Mouse (Mus musculus): Measurements from ENCODE around the gene A930017K11Rik. TPM values are rescaled to one million over a fixed set of nuclear protein-coding genes. Genes with fewer than 3 reads are reported as not detected.

A930017K11Rik gene
- polyA plus RNA-seq, 1 experiment: not detected

GRCm38 (mm10) chr17:25959630-25960467 is 7.5 kb upstream of the A930017K11Rik start:
- WGBS: 89% methylated on average over 23 of the region's 23 CpGs
- no peak for DNase-seq (ENCODE audit: low read depth, low spot score)

DNA sequence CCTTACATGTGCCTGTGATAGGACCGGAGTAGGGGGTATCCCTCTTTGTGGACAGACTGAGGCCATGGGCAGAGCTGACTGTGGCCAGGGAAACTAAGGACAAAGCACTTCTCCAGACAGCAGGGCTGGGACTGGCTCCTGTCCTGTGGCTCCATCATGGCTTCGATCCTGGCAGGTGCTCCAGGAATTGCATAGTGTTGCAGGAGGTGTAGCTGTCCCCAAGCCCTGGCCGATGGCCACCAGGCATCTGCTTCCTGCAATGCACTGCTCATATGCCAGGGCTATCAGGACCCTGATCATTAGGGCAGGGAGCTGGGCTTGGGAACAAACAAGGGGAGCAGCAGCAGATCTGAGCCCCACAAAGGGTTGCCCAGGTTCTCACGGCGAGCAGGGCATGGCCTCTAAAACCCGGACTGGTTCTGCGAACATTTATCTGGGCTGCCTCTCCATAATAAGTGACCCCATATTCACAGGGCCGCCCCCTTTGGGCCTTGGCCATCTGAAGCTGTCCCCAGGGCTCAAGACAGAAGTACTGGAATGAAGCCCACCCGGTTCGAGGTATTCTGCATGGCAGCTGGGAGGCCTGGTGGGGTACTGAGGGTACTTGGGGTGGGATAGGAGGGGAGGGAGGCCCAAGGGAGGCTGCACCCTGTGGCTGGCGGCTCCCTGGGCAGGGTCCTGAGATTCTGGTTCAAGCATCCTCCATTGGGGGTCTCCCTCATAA is 6.6 kb upstream of the A930017K11Rik start:
- no peak for DNase-seq (ENCODE audit: low read depth, low spot score)
- whole genome bisulfite sequencing: 94% methylated on average over 11 of the region's 11 CpGs

DNA sequence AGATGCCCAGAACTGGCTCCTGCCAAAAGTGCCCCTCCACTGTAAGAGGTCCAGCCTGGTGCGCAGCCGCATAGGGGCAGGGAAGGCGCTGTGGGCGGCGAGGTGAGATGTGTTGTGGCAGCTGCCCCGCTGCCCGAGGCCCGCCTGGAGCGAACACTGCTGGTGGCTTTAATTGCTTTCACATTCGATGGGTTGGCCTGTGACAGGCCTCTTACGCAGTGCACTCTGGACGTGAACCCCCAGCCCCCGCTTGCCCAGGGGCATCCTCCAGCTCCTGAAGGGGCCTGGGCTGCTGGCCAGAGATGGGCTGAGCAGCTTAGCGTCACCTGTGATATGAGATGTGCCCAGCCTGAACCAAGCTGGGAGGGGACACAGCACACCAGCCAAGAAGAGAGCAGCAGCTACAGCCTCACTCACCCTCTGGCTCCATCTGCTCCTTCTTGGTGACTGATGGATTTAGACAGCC is 5.3 kb upstream of the A930017K11Rik start:
- 85% methylated on average over 14 of the region's 14 CpGs for WGBS
- no peak for DNase-seq (ENCODE audit: low read depth, low spot score)

DNA sequence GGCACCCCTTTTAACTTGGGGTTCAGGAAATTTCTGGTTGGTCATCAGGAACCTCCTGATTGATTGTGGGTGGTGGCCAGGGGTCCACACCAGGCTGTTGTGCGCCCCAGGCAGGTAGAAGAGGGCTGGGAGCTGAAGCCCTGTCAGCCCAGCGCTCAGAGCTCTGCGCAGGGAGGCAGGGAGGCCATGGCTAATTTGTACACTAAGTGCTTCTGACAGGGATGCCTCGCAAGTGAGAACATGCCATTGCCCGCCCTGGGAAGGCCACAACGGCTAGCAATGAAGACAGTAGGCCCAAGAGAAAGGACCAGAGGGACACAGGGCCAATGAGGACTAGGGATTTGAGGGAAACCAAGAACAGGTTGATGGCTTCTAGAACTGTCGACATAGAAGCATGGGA is 4.3 kb upstream of the A930017K11Rik start:
- no peak for DNase-seq (ENCODE audit: low read depth, low spot score)
- 89% methylated on average over 7 of the region's 7 CpGs for WGBS

DNA sequence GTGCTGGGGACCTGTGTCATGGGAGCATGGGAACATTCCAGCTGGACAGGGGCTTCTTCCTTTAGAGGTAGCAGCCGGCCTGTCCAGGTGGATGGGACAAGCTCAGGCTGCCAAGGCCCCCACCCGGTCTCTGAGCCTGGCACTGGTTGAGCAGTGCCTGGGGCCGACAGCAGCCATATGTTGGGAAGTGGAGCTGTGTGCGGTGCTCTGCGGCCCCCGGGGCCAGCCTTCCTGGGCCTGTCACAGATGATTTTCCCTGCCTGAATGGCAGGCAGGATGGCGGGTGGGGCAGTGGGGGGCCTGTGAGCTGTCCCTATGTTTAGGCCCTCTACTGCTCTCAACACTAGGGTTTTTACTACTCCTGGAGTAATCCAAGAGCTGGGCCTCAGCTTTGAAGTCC is 3.8 kb upstream of the A930017K11Rik start:
- 80% methylated on average over 7 of the region's 7 CpGs for WGBS
- DNase-seq (ENCODE audit: low read depth, low spot score): no peak

DNA sequence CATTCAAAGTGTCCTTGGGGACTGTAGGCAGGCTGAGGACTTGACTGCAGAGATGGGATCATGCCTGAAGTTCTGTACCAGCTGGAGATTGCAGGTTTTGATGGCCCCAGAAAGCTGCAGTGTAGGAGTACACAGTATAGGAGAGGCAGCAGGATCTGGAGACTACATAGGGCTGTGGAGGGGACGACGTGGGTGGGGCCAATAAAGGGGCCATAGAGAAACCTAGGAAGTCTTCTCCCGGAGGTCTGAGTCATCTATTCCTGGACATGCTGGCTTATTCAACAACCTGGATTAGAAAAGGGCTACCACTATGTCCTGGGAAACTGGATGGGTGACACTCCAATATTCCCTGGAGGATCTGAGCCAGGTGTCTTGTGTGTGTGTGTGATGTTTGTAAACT is 3.4 kb upstream of the A930017K11Rik start:
- 15% methylated on average over 3 of the region's 3 CpGs for WGBS
- no peak for DNase-seq (ENCODE audit: low read depth, low spot score)

GRCm38 (mm10) chr17:25954671-25955070 is 2.3 kb upstream of the A930017K11Rik start:
- 66% methylated on average over 2 of the region's 2 CpGs for WGBS
- no peak for DNase-seq (ENCODE audit: low read depth, low spot score)

DNA sequence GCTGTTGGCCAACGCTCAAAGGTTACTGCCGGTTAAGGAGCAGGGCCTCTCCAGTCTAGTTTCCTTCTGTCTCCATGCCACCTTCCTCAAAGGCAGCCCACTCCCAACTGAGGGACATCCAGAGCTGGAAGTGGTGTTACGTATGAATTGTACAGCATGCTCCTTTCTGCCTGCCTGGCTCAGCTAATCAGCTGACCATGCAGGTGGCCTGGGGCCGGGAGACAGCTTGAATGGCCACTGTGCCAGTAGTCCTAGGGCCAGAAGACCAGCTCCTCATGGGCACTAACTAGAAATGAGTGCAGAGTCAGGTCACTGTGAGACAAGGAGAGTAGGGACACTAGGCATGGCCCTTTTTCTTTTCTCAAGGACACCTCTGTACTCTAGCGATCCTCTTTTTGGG is 796 bp upstream of the A930017K11Rik start:
- DNase-seq (ENCODE audit: low read depth, low spot score): no peak
- 71% methylated on average over 5 of the region's 5 CpGs for WGBS

DNA sequence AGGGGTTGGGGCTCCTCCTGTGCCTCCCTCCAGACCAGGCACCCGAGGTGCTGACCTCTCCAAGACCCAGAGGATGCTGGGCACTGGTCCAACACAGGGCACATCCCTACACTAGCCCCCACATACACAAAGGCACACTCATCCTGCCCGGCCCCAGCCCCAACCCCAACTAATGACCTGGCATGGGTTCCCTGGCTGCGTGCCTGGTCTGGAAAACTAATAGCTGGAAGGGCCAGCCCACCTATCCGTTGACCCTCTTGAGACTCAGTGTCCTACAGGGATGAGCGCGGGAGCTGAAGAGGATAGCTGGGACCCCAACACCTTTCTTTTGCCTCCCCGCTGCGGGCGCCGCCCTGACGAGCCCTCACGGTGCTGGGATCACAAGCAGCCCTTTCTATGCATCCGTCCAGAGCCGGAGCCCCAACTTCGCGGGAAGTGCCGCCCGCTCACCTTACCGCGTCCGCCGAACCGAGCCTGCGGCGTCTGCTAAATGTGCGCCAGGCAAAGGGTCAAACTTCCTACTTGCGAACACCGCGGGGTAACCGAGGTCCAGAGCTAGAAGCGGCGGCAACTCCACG is 1.1 kb downstream of the A930017K11Rik start:
- WGBS: 1% methylated on average over 33 of the region's 33 CpGs
- no peak for DNase-seq (ENCODE audit: low read depth, low spot score)

DNA sequence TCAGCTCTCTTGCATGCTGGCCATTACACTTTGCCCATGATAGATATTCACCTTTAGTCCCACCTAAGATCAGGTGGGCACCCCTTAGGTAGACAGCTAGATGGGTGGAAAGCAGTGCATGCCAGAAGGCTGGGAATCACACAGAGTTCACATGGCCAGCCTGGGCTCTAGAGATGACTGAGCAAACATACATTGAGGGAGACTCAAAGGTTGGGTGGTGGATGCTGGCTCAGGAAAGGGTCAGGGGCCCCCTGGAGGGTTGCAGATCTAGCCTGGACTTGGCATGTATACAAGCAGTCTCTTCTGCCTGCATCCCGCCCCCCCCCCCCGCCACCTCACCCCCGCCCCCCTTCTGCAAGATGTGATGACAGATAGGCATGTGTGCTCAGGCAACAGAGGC is 1.7 kb downstream of the A930017K11Rik start:
- DNase-seq (ENCODE audit: low read depth, low spot score): no peak
- WGBS: 12% methylated on average over 3 of the region's 3 CpGs

GRCm38 (mm10) chr17:25949981-25950380 is 2.4 kb downstream of the A930017K11Rik start:
- WGBS: 68% methylated on average over 5 of the region's 5 CpGs
- no peak for DNase-seq (ENCODE audit: low read depth, low spot score)

GRCm38 (mm10) chr17:25948051-25948450 is 4.3 kb downstream of the A930017K11Rik start:
- no peak for DNase-seq (ENCODE audit: low read depth, low spot score)
- 79% methylated on average over 8 of the region's 8 CpGs for WGBS

- 82% methylated on average over 4 of the region's 4 CpGs for WGBS
- DNase-seq (ENCODE audit: low read depth, low spot score): no peak
Observed at GRCm38 (mm10) chr17:25947576-25947975, 4.8 kb downstream of the A930017K11Rik start.

DNA sequence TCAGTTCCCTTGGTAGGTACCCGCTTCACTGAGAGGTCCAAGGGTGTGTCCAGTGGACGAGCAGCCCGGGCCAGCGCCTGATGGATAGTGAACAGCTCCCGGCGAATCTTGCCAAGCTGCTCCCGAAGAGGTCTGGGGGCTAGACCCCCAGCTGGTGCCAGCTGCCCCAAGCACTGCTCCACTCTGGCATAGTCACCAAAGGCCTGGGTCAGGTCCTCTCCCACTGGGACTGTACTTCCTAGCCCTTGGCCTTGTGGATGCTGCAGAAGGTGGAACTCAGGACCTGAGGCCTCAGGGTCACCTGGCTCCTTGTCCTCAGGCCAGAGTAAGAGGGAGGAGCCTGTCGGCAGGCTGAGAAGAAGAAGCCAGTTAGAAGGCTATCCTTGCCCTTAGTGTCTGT is 5.5 kb downstream of the A930017K11Rik start:
- 82% methylated on average over 8 of the region's 8 CpGs for WGBS
- DNase-seq (ENCODE audit: low read depth, low spot score): no peak

GRCm38 (mm10) chr17:25946349-25946748 is 6.0 kb downstream of the A930017K11Rik start:
- no peak for DNase-seq (ENCODE audit: low read depth, low spot score)
- 72% methylated on average over 7 of the region's 7 CpGs for WGBS

GRCm38 (mm10) chr17:25945517-25946155 is 6.7 kb downstream of the A930017K11Rik start:
- DNase-seq (ENCODE audit: low read depth, low spot score): no peak
- WGBS: 74% methylated on average over 9 of the region's 9 CpGs

GRCm38 (mm10) chr17:25944366-25945163 is 7.8 kb downstream of the A930017K11Rik start, which contains the start of the genes Pigq and Nhlrc4:
TSS of gene Pigq (minus strand) at chr17:25944936.
TSS of gene Nhlrc4 (minus strand) at chr17:25944961.
- no peak for DNase-seq (ENCODE audit: low read depth, low spot score)
- WGBS: 55% methylated on average over 6 of the region's 6 CpGs

DNA sequence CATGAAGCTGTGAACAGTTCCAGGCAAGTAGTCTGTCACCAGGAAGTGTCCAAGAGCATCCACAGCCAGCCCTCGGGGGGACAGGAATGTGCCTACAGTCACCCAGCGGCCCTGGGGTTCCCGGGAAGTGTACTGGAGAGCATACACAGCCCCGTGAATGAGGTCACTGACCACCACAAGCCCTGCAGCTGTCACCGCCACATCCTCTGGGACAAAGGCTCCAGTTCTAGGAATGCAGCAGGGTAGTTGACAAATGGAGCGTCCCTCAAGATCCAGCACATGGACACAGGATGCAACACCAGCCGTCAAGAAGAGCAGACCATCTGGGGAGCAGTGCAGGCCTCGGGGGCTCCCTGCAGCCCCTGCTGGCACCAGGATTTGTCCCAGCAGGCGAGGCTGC is 8.6 kb downstream of the A930017K11Rik start:
- no peak for DNase-seq (ENCODE audit: low read depth, low spot score)
- WGBS: 85% methylated on average over 9 of the region's 9 CpGs

DNA sequence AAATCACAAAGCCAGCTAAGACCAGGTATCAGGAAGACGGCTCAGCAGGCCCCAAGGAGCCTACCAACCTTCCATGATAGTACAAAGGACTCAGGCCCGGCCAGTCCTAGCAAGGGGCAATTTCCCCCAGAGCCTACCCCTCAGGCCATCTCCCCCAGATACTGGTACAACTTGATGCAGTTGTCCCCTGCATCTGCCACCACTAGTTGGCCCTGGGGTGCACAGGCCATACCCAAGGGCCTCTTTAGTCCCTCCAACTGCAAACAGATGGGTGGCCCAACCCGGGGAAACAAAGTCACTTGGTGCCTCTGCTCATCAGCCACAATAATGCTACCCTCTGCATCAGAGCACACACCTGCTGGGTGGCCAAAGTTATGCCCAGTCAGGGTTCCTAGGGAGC is 9.1 kb downstream of the A930017K11Rik start:
- DNase-seq (ENCODE audit: low read depth, low spot score): no peak
- WGBS: 59% methylated on average over 3 of the region's 3 CpGs

Measured in large intestine, adult 2 months (tissue).